Mouse (Mus musculus): ENCODE results near the gene Tfg.

Gene Tfg

GRCm38 (mm10) chr16:56717224-56718200, at the start of gene Tfg:
Gene Tfg, minus strand, starts transcription at chr16:56717450.
- DNase-seq (ENCODE audit: low read depth, low spot score) = peak; percentile 99

- DNase-seq (ENCODE audit: low read depth, low spot score) = no peak
These were observed 11.8 kb upstream of the Tfg start for GRCm38 (mm10) chr16:56729060-56729459.

GRCm38 (mm10) chr16:56724927-56725326, 7.7 kb upstream of the Tfg start:
- DNase-seq (ENCODE audit: low read depth, low spot score) = no peak

- DNase-seq (ENCODE audit: low read depth, low spot score) = no peak
These were observed 5.1 kb upstream of the Tfg start for GRCm38 (mm10) chr16:56722357-56722756.

GRCm38 (mm10) chr16:56719031-56719430, 1.8 kb upstream of the Tfg start:
- no peak for DNase-seq (ENCODE audit: low read depth, low spot score)

GRCm38 (mm10) chr16:56716557-56717179, 582 bp downstream of the Tfg start:
- DNase-seq (ENCODE audit: low read depth, low spot score) = peak; percentile 57

GRCm38 (mm10) chr16:56715608-56716007, 1.6 kb downstream of the Tfg start:
- peak; percentile 52 for DNase-seq (ENCODE audit: low read depth, low spot score)

- DNase-seq (ENCODE audit: low read depth, low spot score) = no peak
These were observed 7.2 kb downstream of the Tfg start for GRCm38 (mm10) chr16:56710071-56710470.

GRCm38 (mm10) chr16:56705731-56706130, 11.5 kb downstream of the Tfg start:
- DNase-seq (ENCODE audit: low read depth, low spot score) = no peak

GRCm38 (mm10) chr16:56700898-56701297, 16.4 kb downstream of the Tfg start:
- no peak for DNase-seq (ENCODE audit: low read depth, low spot score)

GRCm38 (mm10) chr16:56696448-56696847, 20.8 kb downstream of the Tfg start:
- no peak for DNase-seq (ENCODE audit: low read depth, low spot score)

- no peak for DNase-seq (ENCODE audit: low read depth, low spot score)
These were observed 26.5 kb downstream of the Tfg start for GRCm38 (mm10) chr16:56690715-56691114.

GRCm38 (mm10) chr16:56686747-56687146, 30.5 kb downstream of the Tfg start:
- DNase-seq (ENCODE audit: low read depth, low spot score) = no peak

- no peak for DNase-seq (ENCODE audit: low read depth, low spot score)
These were observed 36.1 kb downstream of the Tfg start for GRCm38 (mm10) chr16:56681010-56681645.

GRCm38 (mm10) chr16:56677146-56677545, 40.1 kb downstream of the Tfg start:
- no peak for DNase-seq (ENCODE audit: low read depth, low spot score)

- no peak for DNase-seq (ENCODE audit: low read depth, low spot score)
These were observed 43.8 kb downstream of the Tfg start for GRCm38 (mm10) chr16:56673420-56673819.

GRCm38 (mm10) chr16:56670941-56671340, 46.3 kb downstream of the Tfg start:
- no peak for DNase-seq (ENCODE audit: low read depth, low spot score)

GRCm38 (mm10) chr16:56669520-56669919, 47.7 kb downstream of the Tfg start:
- no peak for DNase-seq (ENCODE audit: low read depth, low spot score)

- no peak for DNase-seq (ENCODE audit: low read depth, low spot score)
These were observed 58.4 kb downstream of the Tfg start for GRCm38 (mm10) chr16:56658866-56659265.

- DNase-seq (ENCODE audit: low read depth, low spot score) = no peak
These were observed 61.9 kb downstream of the Tfg start for GRCm38 (mm10) chr16:56655193-56655910.

- DNase-seq (ENCODE audit: low read depth, low spot score) = no peak
These were observed 70.7 kb downstream of the Tfg start for GRCm38 (mm10) chr16:56646382-56647172.

Measured in A20 (cell line).